Mouse (Mus musculus) hematopoietic stem cell, adult 5-6 weeks (primary cell): Measurements from ENCODE around the gene Fn3krp. TPM values are rescaled to one million over a fixed set of nuclear protein-coding genes. Genes with fewer than 3 reads are reported as not detected.

Source experiments
- ATAC-seq, 2 experiments: fragments of 125-278 bp in 1 of 2; replicated peaks in 1 of 2; 2 replicates each; pipeline ENCODE4 v1.8.0; 2016 to 2017; ENCODE audit warnings: inconsistent platforms in 2 of 2, mild to moderate bottlenecking in 2 of 2, moderate number of reproducible peaks in 2 of 2, low read depth in 1 of 2, moderate TSS enrichment in 1 of 2; ENCODE audit not compliant: low FRiP score in 2 of 2, poor library complexity in 2 of 2, severe bottlenecking in 2 of 2, insufficient read depth in 1 of 2, low TSS enrichment in 1 of 2
- total RNA-seq: library from RNA; stranded (forward); fragments of 172-1452, 232-1000 nt; gene quantifications from 2 replicates; pipeline ENCODE4 v1.2.3, GENCODE M21; 2017

Gene Fn3krp
- 14.4 and 26.5 TPM in 2 replicates for total RNA-seq

DNA sequence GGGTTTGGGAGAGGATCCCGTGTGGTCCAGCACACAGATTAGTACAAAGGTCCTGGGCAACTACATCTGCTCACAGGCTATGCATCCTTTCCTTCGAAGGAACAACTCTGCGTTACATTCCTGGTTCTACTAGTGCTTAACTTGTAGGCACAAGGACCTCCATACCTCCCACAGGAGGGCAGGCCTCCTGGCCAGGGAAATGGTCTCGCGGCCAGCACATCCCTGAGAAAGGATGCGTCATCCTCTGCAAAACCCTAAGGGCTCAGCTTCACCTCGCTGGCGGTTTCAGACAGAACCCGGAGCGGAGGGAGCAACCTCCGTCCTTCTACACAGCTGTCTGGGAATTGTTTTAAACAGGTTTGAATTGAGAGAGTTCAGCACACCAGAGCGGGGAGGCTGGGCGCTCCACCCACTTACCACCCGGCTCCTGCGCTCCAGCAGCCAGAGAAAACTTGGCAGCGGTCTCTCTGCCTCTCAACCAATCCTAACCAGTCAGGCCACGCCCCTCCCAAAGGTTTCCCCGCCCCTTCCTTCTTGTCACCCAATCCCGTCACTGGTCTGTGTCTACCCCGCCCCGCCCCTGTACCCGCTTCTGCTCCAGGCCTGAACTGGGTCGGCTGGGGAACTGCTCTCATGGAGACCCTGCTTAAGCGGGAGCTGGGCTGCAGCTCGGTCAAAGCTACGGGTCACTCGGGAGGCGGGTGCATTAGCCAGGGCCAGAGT, at the start of gene Fn3krp:
Fn3krp (plus strand) TSS at position 572 of the 723 bp plus-strand sequence.
- ATAC-seq, result peak; percentile 97 to 99

DNA sequence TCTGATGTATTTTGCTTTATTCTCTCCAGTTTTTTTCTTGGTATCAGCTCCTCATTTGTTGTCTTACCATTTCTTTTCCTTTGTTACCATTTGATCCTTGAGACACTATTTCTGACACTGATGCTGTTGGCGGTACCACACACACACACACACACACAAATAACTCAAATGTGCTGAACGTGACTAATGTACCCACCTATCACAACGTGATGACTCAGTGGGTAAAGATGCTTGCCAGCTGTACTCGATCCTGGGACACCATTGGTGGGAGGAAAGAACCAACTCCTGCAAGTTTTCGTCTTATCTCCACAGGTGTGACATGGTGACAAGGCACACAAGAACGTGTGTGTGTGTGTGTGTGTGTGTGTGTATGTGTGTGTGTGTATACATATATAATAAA, 47.9 kb upstream of the Fn3krp start:
- no peak for ATAC-seq

DNA sequence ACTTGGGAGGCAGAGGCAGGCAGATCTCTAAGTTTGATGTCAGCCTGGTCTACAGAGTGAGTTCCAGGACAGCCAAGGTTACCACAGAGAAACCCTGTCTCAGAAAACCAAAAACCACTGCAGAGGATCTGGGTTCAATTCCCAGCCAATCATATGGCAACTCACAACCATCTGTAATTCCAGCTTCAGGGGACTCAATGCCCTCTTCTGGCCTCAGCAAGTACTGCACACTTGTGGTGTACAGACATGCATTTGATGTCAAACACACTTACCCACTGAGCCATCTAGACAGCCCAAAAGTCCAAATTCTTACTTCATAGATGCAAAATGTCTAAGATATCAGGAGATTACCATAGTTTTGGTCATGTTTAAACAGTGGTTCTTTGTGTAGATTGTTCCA, 42.6 kb upstream of the Fn3krp start:
- no peak for ATAC-seq

DNA sequence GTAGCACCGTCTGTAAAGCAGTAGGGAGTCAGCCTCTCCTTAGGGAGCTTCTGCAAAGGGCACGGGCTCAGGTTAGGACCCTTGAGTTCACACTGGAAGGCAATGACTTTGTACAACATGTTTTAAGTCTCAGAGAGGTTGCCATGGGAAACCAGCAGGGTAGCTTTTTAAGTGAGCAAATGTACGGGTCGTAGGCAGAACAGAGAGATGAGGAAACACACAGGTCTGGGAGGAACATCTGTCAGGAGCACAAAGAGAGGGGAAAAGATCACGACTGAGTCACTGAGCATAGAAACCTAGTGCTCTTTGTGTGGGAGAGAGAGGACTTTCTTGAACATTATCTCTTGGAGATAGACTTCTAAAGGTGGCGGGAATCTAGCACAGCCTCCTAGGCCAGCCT, 40.9 kb upstream of the Fn3krp start:
- ATAC-seq, result no peak

DNA sequence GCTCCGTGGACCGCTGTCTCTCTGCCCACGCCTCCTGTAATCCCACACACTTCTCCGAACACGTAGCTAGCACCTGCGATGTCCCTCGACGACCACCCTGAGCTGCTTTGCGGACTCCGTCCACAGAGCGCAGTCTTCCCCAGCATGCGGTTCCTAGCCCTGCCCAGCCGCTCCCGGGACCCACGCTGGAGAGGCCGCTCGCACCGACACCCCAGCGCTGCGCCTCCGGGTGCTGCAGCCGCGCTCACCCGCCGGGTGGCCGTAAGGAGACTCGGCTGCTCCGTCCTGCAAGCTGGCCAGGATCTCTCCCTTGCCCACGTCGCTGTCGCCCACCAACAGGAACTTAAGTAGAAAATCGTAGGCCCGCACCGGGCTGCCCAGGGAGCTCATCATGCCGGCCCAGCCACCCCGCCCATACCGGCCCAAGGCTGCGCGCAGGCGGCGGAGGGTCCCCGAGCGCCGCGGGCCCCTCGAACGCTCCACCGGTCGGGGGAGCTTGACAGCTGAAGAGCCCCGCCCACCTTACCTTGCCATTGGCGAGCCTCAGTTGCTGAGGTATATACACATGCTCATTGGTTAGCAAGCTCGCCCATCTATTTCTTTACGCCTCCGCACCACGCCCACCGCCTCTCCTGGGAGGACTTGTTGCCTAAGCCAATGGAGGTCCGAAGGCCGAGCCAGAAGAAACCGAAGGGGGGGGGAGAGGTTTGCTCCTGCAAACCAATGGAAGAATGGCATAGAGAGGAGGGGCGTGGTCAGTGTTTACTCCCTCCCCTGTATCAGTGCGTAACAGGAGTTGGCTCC, 33.2 kb upstream of the Fn3krp start, which contains the start of gene Rab40b:
Rab40b (minus strand) TSS at position 502 of the 804 bp plus-strand sequence.
- peak; percentile 90 to 95 for ATAC-seq

DNA sequence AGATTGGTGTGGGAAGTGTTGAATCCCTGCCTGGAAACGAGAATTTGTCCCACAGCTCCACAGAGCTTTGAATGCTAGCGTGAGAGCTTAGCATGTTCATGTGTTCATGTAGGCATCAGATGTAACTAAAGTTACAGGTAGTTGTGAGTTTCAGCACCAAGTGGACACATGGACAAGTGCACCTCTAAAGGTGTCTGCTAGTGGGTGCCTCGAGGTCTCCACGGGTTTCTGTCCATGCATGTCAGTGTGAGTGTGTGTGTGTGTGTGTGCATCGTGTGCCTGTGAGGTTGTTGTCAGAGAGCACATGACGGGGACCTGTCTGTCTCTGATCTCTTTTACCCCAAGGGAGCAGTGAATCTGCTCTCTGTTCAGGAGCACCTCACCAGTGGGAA, 32.7 kb upstream of the Fn3krp start:
- ATAC-seq, result peak; percentile 10 to 30; a peak in 1 of 4 replicates

DNA sequence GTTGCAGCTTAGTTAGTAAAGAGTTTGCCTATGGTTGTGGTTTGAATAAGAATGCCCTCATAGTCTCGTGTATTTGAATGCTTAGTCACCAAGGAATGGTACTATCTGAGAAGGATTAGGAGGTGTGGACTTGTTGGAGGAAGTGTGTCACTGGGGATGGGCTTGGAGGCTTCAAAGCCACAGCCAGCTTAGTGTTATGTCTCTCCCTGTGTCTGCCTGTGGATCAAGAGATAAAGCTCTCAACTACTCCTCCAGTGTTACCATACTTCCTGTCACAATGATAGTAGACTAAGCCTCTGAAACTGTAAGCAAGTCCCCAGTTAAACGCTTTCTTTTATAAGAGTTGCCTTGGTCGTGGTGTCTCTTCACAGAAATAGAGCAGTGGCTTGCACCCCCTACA, 30.4 kb upstream of the Fn3krp start:
- ATAC-seq, result no peak

DNA sequence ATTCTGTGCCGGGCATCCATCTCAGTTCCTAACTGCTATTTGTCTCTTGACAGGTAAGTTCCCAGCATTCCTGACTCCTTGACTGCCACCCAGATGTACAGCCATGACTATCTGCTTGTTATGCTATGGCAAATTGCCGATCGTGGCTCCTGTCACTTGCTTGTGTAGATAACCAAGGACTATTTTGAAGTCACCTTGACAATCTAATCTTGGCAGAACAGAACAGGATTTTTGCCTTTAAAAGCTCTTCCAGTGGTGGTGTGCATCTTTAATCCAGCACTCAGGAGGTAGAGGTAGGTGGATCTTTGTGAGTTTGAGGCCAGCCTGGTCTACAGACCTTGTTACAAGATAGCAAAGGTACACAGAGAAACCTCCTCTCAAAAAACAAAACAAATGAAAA, 28.8 kb upstream of the Fn3krp start:
- ATAC-seq, result no peak

DNA sequence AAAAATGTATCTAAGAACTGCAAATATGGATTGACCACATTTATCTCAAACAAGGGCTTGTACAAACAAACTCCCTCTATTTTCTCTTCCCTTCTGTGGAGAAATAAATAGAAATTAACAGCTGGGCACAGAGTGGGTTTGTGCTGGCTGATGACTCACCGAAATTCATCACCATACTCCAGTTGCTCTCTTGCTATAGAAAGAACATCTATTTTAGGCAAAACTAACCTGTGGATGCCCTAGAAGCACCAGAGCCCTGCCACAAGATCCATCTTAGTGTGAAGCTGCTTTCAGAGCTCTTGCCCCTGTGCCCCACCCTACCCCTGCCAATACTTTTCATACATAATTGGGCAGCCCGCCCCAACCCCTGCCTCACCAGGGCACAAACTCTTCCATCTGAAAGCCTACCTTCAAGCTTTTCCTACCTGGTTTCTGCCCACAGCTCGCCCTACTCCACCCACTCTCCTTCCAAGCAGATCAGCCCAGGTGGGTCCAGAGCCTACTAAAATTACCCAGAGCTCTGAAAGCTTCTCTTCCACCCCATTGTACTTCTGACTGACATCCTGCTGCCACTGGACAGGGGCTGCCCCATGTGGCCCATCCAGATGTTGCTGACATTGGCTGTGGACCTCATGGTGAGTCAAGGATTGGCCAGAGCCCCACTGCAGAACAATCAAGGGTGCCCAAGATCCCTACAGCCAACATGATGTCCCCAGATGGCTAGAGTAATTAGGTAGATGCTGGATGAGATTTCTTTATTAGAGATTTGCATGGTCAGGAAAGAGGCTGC, 13.6 kb upstream of the Fn3krp start:
- no peak for ATAC-seq

DNA sequence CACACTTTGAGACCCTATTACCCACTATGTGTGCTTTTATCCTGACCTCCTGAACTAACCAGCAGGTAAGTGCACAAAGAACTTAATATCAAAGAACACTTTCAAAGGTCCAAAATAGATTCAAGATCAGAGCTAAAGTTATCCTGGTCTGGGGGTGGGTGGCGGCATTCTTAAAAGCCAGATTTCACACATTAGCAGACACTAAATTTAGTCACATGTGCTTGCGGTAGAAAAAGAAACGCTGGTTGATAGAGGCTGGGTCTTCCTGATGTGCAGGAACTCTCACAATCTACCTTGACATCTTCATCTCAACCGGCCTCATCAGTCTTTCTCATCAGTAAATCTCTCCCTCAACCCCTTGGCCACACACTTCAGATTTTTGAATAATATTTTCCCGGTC, 6.4 kb upstream of the Fn3krp start:
- ATAC-seq, result no peak

DNA sequence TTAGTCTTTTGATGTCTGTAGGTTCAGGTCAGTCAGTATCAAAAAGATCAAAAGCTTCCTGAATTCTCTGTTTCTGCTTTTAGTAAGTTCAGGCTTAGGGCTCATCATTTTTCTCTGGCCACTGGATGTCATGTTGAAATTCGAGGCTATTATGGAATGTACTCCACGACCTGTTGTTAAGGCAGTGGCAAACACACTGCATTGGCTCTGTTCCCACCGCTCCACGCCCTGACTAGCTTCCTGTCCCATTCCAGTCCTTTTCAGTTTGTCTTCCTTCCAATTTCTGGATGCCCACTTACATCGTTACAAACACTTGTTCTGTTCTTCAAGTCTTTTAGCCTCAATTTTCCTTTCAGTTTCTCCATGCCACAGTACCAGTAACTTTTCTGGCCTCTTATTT, 5.8 kb upstream of the Fn3krp start:
- ATAC-seq, result no peak

DNA sequence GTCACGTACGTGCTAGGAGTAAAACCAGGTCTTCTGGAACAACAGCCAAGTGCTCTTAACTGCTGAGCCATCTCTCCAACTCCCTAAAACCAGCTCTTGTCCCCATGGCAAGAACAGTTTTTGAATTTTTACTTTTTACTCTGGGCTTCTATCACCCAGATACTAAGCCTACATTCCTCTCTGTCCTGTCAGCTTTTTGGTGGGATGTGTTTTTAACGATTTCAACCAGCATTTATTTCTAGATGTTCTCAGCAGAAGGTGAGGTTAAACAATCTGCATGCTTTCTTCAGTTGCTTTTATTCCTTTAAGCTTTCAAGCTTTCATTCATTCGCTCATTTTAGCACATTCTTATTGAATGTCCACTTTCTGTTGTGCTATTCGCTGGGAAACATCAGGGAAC, 3.2 kb upstream of the Fn3krp start:
- no peak for ATAC-seq

DNA sequence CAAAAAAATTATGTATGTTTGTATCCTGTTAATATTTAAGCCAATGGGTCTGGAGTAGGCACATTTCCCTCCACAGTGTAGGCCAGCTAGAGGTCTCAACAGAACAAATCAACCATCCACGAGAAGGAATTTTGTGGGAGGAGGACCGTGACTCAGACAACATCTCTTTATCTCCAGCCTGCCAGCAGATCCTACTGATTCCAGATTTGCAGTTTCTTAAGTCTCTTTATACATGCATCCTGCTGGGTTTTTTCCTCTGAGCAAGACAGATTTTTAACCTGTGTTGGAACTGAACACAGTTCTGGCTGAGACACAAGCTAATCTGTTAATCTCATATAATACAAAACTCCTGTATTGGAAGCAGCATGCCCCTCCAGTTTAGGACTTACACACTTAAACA, 2.3 kb upstream of the Fn3krp start:
- ATAC-seq, result no peak

DNA sequence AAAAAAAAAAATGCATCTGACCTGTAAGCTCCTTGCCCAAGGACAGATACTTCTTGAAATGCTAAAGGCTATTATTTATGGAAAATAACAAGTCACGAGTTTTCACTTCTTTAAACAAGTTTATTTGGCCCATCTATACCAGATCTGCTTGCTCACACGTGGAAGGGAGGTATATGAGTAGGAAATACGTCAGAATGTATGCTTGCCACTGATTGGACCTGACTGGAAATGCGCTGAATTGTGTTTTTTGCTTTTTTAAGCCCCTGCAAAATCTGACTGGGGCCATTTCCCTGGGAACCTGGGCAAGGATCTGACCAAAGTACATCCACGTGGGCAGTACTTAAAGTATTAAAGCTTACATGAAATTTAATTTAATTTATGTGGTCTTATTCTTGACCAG, 822 bp upstream of the Fn3krp start:
- ATAC-seq, result no peak

DNA sequence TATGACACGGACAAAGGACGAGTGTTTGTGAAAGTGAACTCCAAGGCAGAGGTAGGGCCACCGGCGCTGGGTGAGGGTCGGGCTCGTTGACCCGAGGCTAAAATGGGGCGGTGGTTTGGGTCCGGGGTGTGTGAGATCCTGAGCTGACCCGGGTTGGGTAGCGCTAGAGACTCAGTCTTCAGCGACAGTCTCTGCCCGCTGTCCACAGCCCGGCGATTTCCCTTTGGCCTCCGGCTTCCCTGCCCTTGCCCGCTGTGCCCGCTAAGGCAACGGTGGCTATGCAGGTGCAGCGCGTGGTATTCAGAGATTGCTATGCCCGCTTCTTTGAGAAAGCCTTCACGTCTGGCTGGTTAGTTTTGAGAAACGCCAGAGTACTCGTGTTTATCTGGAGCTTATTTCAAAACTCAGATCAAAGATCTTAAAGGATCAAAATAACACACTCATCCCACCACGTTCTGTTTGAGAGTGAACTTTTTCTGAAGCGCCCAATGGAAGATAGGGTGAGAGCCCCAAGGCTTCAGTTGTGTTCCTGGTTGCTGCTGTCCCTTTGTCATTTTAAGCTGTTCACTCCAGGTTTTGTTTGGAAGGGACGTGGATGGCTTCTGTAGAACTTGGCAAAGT, 462 bp downstream of the Fn3krp start:
- ATAC-seq, result peak; percentile 30 to 38

DNA sequence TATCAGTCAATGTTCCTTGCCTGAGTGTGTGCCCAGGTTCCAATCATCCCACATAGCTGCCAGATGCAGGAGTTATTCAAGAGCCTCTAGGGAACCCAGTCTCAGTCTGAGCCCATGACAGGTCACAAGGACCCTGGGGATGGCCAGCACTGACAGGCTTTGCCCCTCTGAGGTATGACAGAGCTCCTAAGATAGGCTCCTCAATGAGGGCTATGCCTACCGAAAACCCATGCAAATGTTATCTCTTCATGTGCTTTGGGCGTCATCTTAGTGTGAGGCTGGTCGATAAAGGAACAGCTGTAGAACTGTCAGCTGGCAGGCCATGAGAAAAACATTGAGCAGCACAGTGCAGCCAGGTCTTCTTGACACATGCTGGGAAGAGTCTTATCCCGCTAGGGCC, 12.2 kb downstream of the Fn3krp start:
- ATAC-seq, result peak in 1 of 2 experiments; percentile 3; a peak in 1 of 4 replicates
